Mouse (Mus musculus) lung, postnatal 0 days (tissue): ENCODE data around the gene Pde4d. TPM values are rescaled to one million over a fixed set of nuclear protein-coding genes. Genes with fewer than 3 reads are reported as not detected.

Experiments used
- ATAC-seq: fragments of 200-750 bp; cut with Nextera tagmentation; 2 replicates; pipeline ENCODE4 v1.8.0; 2017; ENCODE audit warnings: moderate library complexity
- DNase-seq: peaks from one replicate; pipeline ENCODE4 v3.0.0-alpha.2; 2016; ENCODE audit warnings: low spot score
- H3K27ac ChIP-seq: fragments of 300-500 bp; sonication (generic); 2 replicates; pipeline ENCODE4 v1.5.1; 2014; ENCODE audit warnings: antibody characterized with exemption, mild to moderate bottlenecking, low read length, mixed read lengths
- H3K27me3 ChIP-seq: fragments of 300-500 bp; sonication (generic); replicated peaks from 2 replicates; pipeline ENCODE4 v1.6.1; 2014; ENCODE audit warnings: low read length, mixed read lengths; ENCODE audit not compliant: insufficient read depth
- H3K36me3 ChIP-seq: fragments of 300-500 bp; sonication (generic); 2 replicates; pipeline ENCODE4 v1.6.1; 2014; ENCODE audit warnings: low read length, mixed read lengths; ENCODE audit not compliant: insufficient read depth
- H3K4me1 ChIP-seq: fragments of 300-500 bp; sonication (generic); 2 replicates; pipeline ENCODE4 v1.6.1; 2014; ENCODE audit warnings: antibody characterized with exemption, low read depth, low read length, mixed read lengths; ENCODE audit not compliant: insufficient read depth
- H3K4me2 ChIP-seq: fragments of 300-500 bp; sonication (generic); replicated peaks from 2 replicates; pipeline ENCODE4 v1.6.1; 2014; ENCODE audit warnings: low read depth, mild to moderate bottlenecking, low read length, moderate library complexity, mixed read lengths
- H3K4me3 ChIP-seq: fragments of 300-500 bp; sonication (generic); 2 replicates; pipeline ENCODE4 v1.5.1; 2014; ENCODE audit warnings: low read depth, low read length
- H3K9ac ChIP-seq: fragments of 300-500 bp; sonication (generic); replicated peaks from 2 replicates; pipeline ENCODE4 v1.6.1; 2014; ENCODE audit warnings: low read depth, mild to moderate bottlenecking
- H3K9me3 ChIP-seq: fragments of 300-500 bp; sonication (generic); 2 replicates; pipeline ENCODE4 v1.6.1; 2016; ENCODE audit warnings: low read length, mixed read lengths
- CTCF ChIP-seq: IDR thresholded peaks from 2 replicates; pipeline ENCODE4 v1.5.1; 2016; ENCODE audit warnings: antibody characterized with exemption, mild to moderate bottlenecking
- EP300 ChIP-seq: IDR thresholded peaks from 2 replicates; pipeline ENCODE4 v1.6.1; 2016; ENCODE audit warnings: antibody characterized with exemption, mild to moderate bottlenecking, control low read depth
- WGBS: fragments of 180-500 bp; shearing (Covaris S2); extraction: QIAGEN DNeasy Blood & Tissue Kit; methylation state at CpG from one replicate; pipeline ENCODE4 v1.1.7; 2014; 5-methylcytosine and 5-hydroxymethylcytosine counted together
- polyA plus RNA-seq: library from polyadenylated mRNA; unstranded; fragments of >200 nt; fragmentation: Nextera tagmentation; extraction: Ambion mirVana; gene quantifications from 2 replicates; pipeline ENCODE4 v1.2.1, GENCODE M21; 2015

Gene Pde4d
- polyA plus RNA-seq, 1 experiment from 2014 or later = 19.7 TPM

DNA sequence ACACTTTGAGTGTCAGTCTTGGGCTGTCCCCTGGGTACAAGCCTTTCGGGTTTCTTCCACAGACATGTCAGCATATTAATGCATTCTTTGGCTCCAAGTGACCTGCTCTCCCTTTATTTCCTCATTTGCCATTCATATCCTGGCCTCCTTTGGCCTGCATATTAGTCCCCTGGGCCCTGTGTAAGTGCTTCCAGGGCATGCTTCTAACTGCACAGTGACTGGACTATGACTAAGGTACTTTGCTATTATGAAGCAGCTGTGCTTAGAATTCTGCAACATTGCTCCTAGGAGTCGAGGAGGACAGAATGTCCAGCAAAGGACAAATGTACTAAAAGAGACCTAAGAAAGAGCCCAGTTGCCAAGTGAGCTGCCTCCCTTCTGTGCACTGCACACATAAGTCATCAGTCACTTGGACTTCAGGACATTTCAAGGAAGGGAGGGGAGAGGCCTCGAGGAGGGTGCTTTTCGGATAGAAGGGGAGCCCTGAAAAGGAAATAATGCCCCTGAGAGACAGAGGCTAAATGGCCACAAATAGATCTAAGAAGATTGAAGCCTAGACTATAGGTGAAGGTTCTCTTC lies 616.9 kb downstream of the Pde4d start:
- Histone ChIP-seq H3K27me3 (no peaks in the 10 kb centered on the region), H3K4me1 (no peaks in the 10 kb centered on the region), H3K9ac (no peak overlapping the region), H3K4me3 (no peak overlapping the region), H3K27ac (no peak overlapping the region), H3K36me3 (no peaks in the 10 kb centered on the region), H3K4me2 (no peak overlapping the region), H3K9me3 (no peaks in the 10 kb centered on the region)
- ATAC-seq (no peak), DNase-seq (no peak)
- 53% methylated on average over 4 of the region's 4 CpGs for WGBS
- TF ChIP-seq EP300 = no peak
- no peak for TF ChIP-seq CTCF

DNA sequence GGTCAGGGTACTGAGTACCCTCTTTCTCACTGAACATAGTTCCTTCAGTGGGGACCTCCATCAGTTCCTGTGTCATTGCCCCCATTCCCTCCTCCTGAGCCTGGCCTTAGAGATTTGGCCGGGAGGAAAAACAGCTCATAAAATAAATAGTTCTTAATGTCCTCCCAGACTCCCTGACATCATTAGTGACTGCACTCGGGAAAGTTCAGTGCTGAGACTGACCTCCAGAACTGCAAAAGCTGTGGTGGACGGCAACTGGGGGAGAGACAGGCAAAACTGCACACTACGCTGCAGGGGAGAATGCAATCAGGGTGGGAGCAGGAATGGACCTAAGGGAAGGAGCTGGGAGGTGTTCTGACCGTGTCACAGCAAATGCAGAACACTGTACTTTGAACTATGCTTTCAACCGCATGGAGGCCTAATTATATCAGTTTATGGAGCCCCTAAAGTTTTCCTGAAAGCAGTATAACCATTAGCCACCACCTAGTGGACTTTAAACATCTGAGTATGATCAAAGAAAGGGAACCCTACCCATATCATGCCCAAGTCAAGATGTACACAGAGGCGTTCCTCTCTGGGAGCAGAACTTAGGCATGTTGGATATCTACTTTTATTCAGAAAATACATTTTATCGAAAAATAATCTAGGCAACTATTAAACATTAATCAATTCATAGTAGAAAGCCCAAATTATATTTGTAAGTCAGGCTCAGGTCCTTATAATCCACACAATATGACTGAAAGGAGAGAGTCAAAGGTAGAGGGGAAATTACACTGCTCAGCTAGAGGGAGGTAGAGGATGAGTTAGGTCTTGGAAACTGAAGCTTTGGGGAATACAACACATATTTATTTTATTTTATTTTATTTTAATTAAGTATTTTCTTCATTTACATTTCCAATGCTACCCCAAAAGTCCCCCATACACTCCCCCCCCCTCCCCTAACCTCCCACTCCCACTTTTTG lies 618.8 kb downstream of the Pde4d start:
- no peaks in the 10 kb centered on the region for H3K36me3 ChIP-seq
- ATAC-seq = no peak
- no peak overlapping the region for H3K27ac ChIP-seq
- no peaks in the 10 kb centered on the region for H3K9me3 ChIP-seq
- H3K4me2 ChIP-seq = no peak overlapping the region
- H3K9ac ChIP-seq = no peak overlapping the region
- no peak for TF ChIP-seq EP300
- no peak for TF ChIP-seq CTCF
- H3K27me3 ChIP-seq = no peaks in the 10 kb centered on the region
- H3K4me1 ChIP-seq = no peaks in the 10 kb centered on the region
- H3K4me3 ChIP-seq = no peak overlapping the region
- DNase-seq = no peak
- 65% methylated on average over 8 of the region's 8 CpGs for WGBS

DNA sequence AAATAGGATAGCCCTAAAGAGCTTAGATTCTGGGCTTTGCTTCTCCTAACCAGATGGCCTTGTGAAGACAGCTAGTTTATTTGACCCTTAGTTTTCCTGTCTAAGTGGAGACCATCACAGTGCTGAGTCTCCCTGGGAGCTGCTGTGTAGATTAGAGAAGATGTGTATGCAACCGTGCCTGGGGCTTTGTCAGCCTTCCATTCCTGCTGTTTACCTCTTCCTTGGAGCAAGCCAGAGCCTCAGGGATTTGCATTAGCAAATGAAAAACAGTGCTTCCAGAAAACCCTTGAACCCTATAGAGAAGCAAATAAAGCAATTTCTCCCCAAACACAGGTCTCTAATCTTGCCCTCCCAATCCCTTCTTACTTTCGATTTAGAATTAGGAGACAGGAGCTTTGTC lies 623.6 kb downstream of the Pde4d start:
- no peak overlapping the region for H3K4me2 ChIP-seq
- TF ChIP-seq CTCF = no peak
- no peak for TF ChIP-seq EP300
- no peak overlapping the region for H3K9ac ChIP-seq
- no peaks in the 10 kb centered on the region for H3K36me3 ChIP-seq
- ATAC-seq (no peak), DNase-seq (no peak)
- 43% methylated on average over 2 of the region's 2 CpGs for WGBS
- no peak overlapping the region for H3K4me3 ChIP-seq
- no peaks in the 10 kb centered on the region for H3K9me3 ChIP-seq
- no peaks in the 10 kb centered on the region for H3K27me3 ChIP-seq
- H3K27ac ChIP-seq = no peak overlapping the region
- H3K4me1 ChIP-seq = no peaks in the 10 kb centered on the region

DNA sequence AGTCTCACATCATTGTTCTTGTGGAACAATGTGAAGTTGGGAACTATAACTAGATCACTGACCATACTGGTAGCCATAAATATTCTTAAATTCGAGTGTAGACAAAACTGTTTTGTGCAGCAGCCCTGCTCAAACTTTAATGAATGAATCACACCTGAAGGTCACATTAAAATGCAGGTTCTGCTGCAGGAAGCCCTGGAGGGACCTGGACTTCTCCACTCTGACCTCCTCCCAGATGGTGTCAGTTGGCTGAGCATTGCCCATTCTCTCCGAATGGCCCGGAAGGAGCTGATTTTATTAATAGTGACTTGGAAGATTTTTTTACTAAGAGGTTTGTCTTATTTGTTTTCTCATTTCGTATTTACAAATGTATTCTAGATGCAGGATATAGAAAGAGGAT lies 624.3 kb downstream of the Pde4d start:
- 52% methylated on average over 4 of the region's 4 CpGs for WGBS
- Histone ChIP-seq H3K9ac (no peak overlapping the region), H3K27me3 (no peaks in the 10 kb centered on the region), H3K4me3 (no peak overlapping the region), H3K4me1 (no peaks in the 10 kb centered on the region), H3K4me2 (no peak overlapping the region), H3K9me3 (no peaks in the 10 kb centered on the region), H3K36me3 (no peaks in the 10 kb centered on the region), H3K27ac (no peak overlapping the region)
- DNase-seq (no peak), ATAC-seq (no peak)
- no peak for TF ChIP-seq CTCF
- TF ChIP-seq EP300 = no peak

DNA sequence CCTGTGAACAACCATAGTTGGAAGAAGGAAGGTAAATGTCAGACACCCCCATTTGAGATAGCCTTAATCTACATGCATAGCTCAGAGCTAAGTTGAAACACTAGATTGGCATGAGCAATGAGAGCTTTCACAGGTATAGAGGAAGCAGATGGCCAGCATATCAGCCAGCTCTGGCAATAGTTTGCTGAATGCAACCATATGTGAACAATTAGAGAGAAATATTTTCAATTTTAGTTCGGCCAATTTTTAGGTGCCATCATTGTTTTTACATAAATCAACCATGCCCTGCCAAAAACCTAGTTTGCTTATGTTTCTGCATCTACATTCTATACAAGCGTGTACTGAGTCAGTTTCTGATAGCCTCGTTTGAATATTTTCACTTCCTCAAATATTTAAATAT lies 642.9 kb downstream of the Pde4d start:
- H3K9me3 ChIP-seq = no peaks in the 10 kb centered on the region
- H3K36me3 ChIP-seq = no peaks in the 10 kb centered on the region
- no peaks in the 10 kb centered on the region for H3K27me3 ChIP-seq
- no peak overlapping the region for H3K9ac ChIP-seq
- H3K4me3 ChIP-seq = no peak overlapping the region
- H3K4me1 ChIP-seq = no peaks in the 10 kb centered on the region
- 72% methylated on average over 3 of the region's 3 CpGs for WGBS
- ATAC-seq (no peak), DNase-seq (no peak)
- H3K27ac ChIP-seq = no peak overlapping the region
- TF ChIP-seq EP300 (no peak), CTCF (no peak)
- no peak overlapping the region for H3K4me2 ChIP-seq

DNA sequence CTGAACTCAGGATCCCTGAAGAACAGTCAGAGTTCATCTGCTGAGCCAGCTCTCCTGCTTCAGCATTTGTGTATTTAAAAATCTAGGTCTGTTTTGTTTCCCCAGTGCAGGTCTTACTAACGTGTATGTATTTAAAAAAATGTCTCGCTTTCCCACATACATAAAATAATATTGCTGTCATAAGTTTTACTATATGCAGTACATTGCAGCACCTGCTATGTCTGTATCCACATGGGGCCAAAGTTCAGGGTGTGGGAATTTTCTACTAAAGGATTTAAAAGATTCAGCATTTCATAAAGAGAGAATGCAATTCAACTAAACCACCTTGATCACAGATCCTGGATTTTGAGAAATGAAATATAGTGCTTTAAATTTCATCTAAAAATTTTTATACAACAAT lies 646.9 kb downstream of the Pde4d start:
- Histone ChIP-seq H3K4me3 (no peak overlapping the region), H3K4me1 (no peaks in the 10 kb centered on the region), H3K9ac (no peak overlapping the region), H3K27ac (no peak overlapping the region), H3K9me3 (no peaks in the 10 kb centered on the region), H3K36me3 (no peaks in the 10 kb centered on the region), H3K27me3 (no peaks in the 10 kb centered on the region), H3K4me2 (no peak overlapping the region)
- DNase-seq = no peak
- no peak for ATAC-seq
- WGBS = 77% methylated on average over 2 of the region's 2 CpGs
- TF ChIP-seq EP300 (no peak), CTCF (no peak)
